Comparison of ENCODE assay signal across 34 mouse cellular contexts in genomic region chr11:42978245-42978644, GRCm38 (mm10). TPM values are rescaled to one million over a fixed set of nuclear protein-coding genes. Genes with fewer than 3 reads are reported as not detected.
DNase-seq lines count a peak whose midpoint lies in the region; ATAC-seq and TF ChIP-seq lines count a peak whose summit lies in the region.
"Had no signal": no experiment of that assay in that cellular context is flagged by ENCODE, and none has a peak within 500 bp of the region (broad histone marks: within the 10 kb centered on the region; RNA-seq: fewer than 3 reads in every experiment).

No protein-coding gene starts in this region.

- WGBS in hindbrain, embryonic 12.5 days, result 53% methylated on average over 2 of the region's 2 CpGs
- 66% methylated on average over 2 of the region's 2 CpGs for WGBS in hindbrain, embryonic 10.5 days
- WGBS in neural tube, embryonic 13.5 days, result 36% methylated on average over 2 of the region's 2 CpGs

- POLR2A ChIA-PET in Patski (lab: Charles Lee), result no interaction called here

- no peaks in the 10 kb centered on the region for H3K27me3 ChIP-seq in hindbrain, embryonic 12.5 days
- H3K27me3 ChIP-seq in hindbrain, embryonic 10.5 days (ENCODE audit: insufficient read depth, poor library complexity, severe bottlenecking), result no peaks in the 10 kb centered on the region
- H3K27me3 ChIP-seq in Patski, result no peaks in the 10 kb centered on the region
- no peaks in the 10 kb centered on the region for H3K27me3 ChIP-seq in neural tube, embryonic 13.5 days
- H3K27me3 ChIP-seq: CH12.LX; intestine, embryonic 15.5 days; kidney, embryonic 15.5 days; liver, embryonic 15.5 days; lung, embryonic 15.5 days; megakaryocyte, embryonic 14.5 days; stomach, embryonic 15.5 days had no signal

- CTCF ChIA-PET in Patski (lab: Charles Lee), result interaction anchor here (0.7 kb wide), 1 partner anchor 250 kb away, joined by 3 read pairs; no protein-coding TSS in a partner anchor

- H3K27ac ChIP-seq in hindbrain, embryonic 12.5 days, result no peak overlapping the region
- no peak overlapping the region for H3K27ac ChIP-seq in hindbrain, embryonic 10.5 days
- H3K27ac ChIP-seq in neural tube, embryonic 13.5 days (replicated peaks), result no peak overlapping the region; the same call in 1 of the 2 replicates
- H3K27ac ChIP-seq in gastrocnemius, adult 2 months, result no peak overlapping the region
- H3K27ac ChIP-seq: embryonic facial prominence, embryonic 10.5 days; heart, embryonic 10.5 days; intestine, embryonic 15.5 days; kidney, embryonic 15.5 days; layer of hippocampus, adult 2 months; limb, embryonic 10.5 days; liver, embryonic 15.5 days; lung, embryonic 15.5 days; stomach, embryonic 15.5 days had no signal

- DNase-seq in hindbrain, embryonic 10.5 days (ENCODE audit: low spot score), result no peak
- peak; percentile 3 to 7 for DNase-seq in kidney, postnatal 36 days
- no peak for DNase-seq in kidney, adult 18-20 months
- no peak for DNase-seq in Patski (ENCODE audit: low read depth, low spot score)
- DNase-seq in gastrocnemius, adult 2 months, result no peak
- DNase-seq: adrenal gland, adult 8-10 months; B cell, adult 2 months; cerebellum, adult 9-11 months; gastrocnemius, postnatal 10 days; heart, postnatal 4 days; liver; lung, postnatal 36 days; thymus, postnatal 36 days had no signal

- H3K36me3 ChIP-seq in hindbrain, embryonic 12.5 days, result no peaks in the 10 kb centered on the region
- no peaks in the 10 kb centered on the region for H3K36me3 ChIP-seq in hindbrain, embryonic 10.5 days
- H3K36me3 ChIP-seq in neural tube, embryonic 13.5 days, result no peaks in the 10 kb centered on the region
- H3K36me3 ChIP-seq: embryonic facial prominence, embryonic 10.5 days; G1E; heart, embryonic 10.5 days; intestine, embryonic 15.5 days; kidney, embryonic 15.5 days; limb, embryonic 10.5 days; liver, embryonic 15.5 days; lung, embryonic 15.5 days; stomach, embryonic 15.5 days had no signal

- no peaks in the 10 kb centered on the region for H3K9me3 ChIP-seq in hindbrain, embryonic 12.5 days (replicated peaks)
- H3K9me3 ChIP-seq in hindbrain, embryonic 10.5 days, result no peaks in the 10 kb centered on the region
- no peaks in the 10 kb centered on the region for H3K9me3 ChIP-seq in neural tube, embryonic 13.5 days
- H3K9me3 ChIP-seq: embryonic facial prominence, embryonic 10.5 days; G1E; heart, embryonic 10.5 days; intestine, embryonic 15.5 days; kidney, embryonic 15.5 days; limb, embryonic 10.5 days; liver, embryonic 15.5 days; lung, embryonic 15.5 days; megakaryocyte, embryonic 14.5 days; stomach, embryonic 15.5 days had no signal

- ATAC-seq in hindbrain, embryonic 12.5 days (ENCODE audit: low FRiP score), result 0 out of 2 replicates have a peak, but pooled peaks have one; percentile 54
- peak; percentile 57 for ATAC-seq in Patski
- peak; percentile 90 for ATAC-seq in neural tube, embryonic 13.5 days (ENCODE audit: low read depth)
- ATAC-seq: activated CD4-positive, CD25-positive, alpha-beta regulatory T cell, adult 4 months; intestine, embryonic 15.5 days had no signal

- intact Hi-C loops in gastrocnemius, adult 2 months (cut with DNase I), result no loop called here

- in situ Hi-C loops in Patski (cut with MboI; ENCODE audit: low pct_unique_long_range_greater_than_20kb), result no loop called here

- no peak overlapping the region for H3K9ac ChIP-seq in hindbrain, embryonic 12.5 days
- no peak overlapping the region for H3K9ac ChIP-seq in neural tube, embryonic 13.5 days
- H3K9ac ChIP-seq: intestine, embryonic 15.5 days; kidney, embryonic 15.5 days; liver, embryonic 15.5 days; lung, embryonic 15.5 days; stomach, embryonic 15.5 days had no signal

- H3K4me1 ChIP-seq in hindbrain, embryonic 12.5 days, result no peaks in the 10 kb centered on the region
- no peaks in the 10 kb centered on the region for H3K4me1 ChIP-seq in hindbrain, embryonic 10.5 days (replicated peaks)
- H3K4me1 ChIP-seq in neural tube, embryonic 13.5 days (replicated peaks), result peaks cover 5% of the 10 kb centered on the region; the same call in 1 of the 2 replicates
- H3K4me1 ChIP-seq: embryonic facial prominence, embryonic 10.5 days; heart, embryonic 10.5 days; intestine, embryonic 15.5 days; kidney, embryonic 15.5 days; limb, embryonic 10.5 days; liver, embryonic 15.5 days; lung, embryonic 15.5 days; megakaryocyte, embryonic 14.5 days; stomach, embryonic 15.5 days had no signal

- H3K4me3 ChIP-seq in hindbrain, embryonic 12.5 days, result no peak overlapping the region
- H3K4me3 ChIP-seq in hindbrain, embryonic 10.5 days, result no peak overlapping the region
- H3K4me3 ChIP-seq in neural tube, embryonic 13.5 days, result no peak overlapping the region
- no peak overlapping the region for H3K4me3 ChIP-seq in gastrocnemius, adult 2 months
- H3K4me3 ChIP-seq: embryonic facial prominence, embryonic 10.5 days; heart, embryonic 10.5 days; intestine, embryonic 15.5 days; kidney, embryonic 15.5 days; layer of hippocampus, adult 2 months; limb, embryonic 10.5 days; liver, embryonic 15.5 days; lung, embryonic 15.5 days; megakaryocyte, embryonic 14.5 days; stomach, embryonic 15.5 days had no signal

- H3K4me2 ChIP-seq in hindbrain, embryonic 12.5 days (replicated peaks), result no peak overlapping the region
- no peak overlapping the region for H3K4me2 ChIP-seq in neural tube, embryonic 13.5 days
- H3K4me2 ChIP-seq: intestine, embryonic 15.5 days; kidney, embryonic 15.5 days; liver, embryonic 15.5 days; lung, embryonic 15.5 days; stomach, embryonic 15.5 days had no signal

- TF ChIP-seq CTCF in Patski (IDR thresholded peaks at IDR 0.05), result no peak
- no peak for TF ChIP-seq CTCF in gastrocnemius, adult 2 months (IDR thresholded peaks at IDR 0.05)

RNA-seq across cellular contexts. Expression of gene Gm9972, which starts 57.3 kb away (rescaled TPM):
- not detected in 2 replicates for polyA plus RNA-seq in hindbrain, embryonic 12.5 days (2016; fragmentation: Nextera tagmentation; extraction: Ambion mirVana)
- 0.13 TPM in 1 of 2 replicates, not detected in the other for polyA plus RNA-seq in hindbrain, embryonic 10.5 days (2016; fragmentation: Nextera tagmentation; extraction: Ambion mirVana)
- not detected for polyA plus RNA-seq in Patski (2021)
- 0.39 TPM in 1 of 2 replicates, not detected in the other for polyA plus RNA-seq in neural tube, embryonic 13.5 days (2015; fragmentation: Nextera tagmentation; extraction: Ambion mirVana)
- total RNA-seq in gastrocnemius, adult 2 months (2021), result not detected
- total RNA-seq: adrenal gland, adult 8-10 months; CH12.LX; gastrocnemius, postnatal 10 days; granulocyte monocyte progenitor cell, adult 5-6 weeks; heart, postnatal 4 days; layer of hippocampus, adult 2 months; layer of hippocampus, postnatal 25 days; monocyte, adult 5-6 weeks; neutrophil, adult 5-6 weeks had no signal
- polyA plus RNA-seq: cortical plate, adult 2 months; embryonic facial prominence, embryonic 10.5 days; G1E; heart, embryonic 10.5 days; heart, embryonic 16.5 days; intestine, embryonic 15.5 days; kidney, embryonic 15.5 days; limb, embryonic 10.5 days; liver, embryonic 15.5 days had no signal

Comparison
In these comparisons a context has a peak if more than half of its experiments do, and no peak if none do; other contexts are left out.
1. DNase-seq: peak in kidney, postnatal 36 days (2 of 2); none in hindbrain, embryonic 10.5 days (single experiment), kidney, adult 18-20 months (single experiment), Patski (single experiment) and gastrocnemius, adult 2 months (single experiment).
2. Peak in every context shown above with its lines, with median percentiles within 50 percentile points of each other: ATAC-seq.